Mouse (Mus musculus) urinary bladder, postnatal 0 days (tissue): ENCODE measurements around the gene Oxct2b. TPM values are rescaled to one million over a fixed set of nuclear protein-coding genes. Genes with fewer than 3 reads are reported as not detected.

Source experiments
- polyA plus RNA-seq: library from polyadenylated mRNA; unstranded; fragments of >200 nt; fragmentation: Nextera tagmentation; extraction: Ambion mirVana; gene quantifications from 2 replicates; pipeline ENCODE4 v1.2.1, GENCODE M21; 2015

Oxct2b gene
- polyA plus RNA-seq: 0.13 TPM in 1 of 2 replicates, not detected in the other

GRCm38 (mm10) chr4:123116011-123116410 is at the start of gene Oxct2b:
Gene Oxct2b (plus strand): TSS chr4:123116266.

DNA sequence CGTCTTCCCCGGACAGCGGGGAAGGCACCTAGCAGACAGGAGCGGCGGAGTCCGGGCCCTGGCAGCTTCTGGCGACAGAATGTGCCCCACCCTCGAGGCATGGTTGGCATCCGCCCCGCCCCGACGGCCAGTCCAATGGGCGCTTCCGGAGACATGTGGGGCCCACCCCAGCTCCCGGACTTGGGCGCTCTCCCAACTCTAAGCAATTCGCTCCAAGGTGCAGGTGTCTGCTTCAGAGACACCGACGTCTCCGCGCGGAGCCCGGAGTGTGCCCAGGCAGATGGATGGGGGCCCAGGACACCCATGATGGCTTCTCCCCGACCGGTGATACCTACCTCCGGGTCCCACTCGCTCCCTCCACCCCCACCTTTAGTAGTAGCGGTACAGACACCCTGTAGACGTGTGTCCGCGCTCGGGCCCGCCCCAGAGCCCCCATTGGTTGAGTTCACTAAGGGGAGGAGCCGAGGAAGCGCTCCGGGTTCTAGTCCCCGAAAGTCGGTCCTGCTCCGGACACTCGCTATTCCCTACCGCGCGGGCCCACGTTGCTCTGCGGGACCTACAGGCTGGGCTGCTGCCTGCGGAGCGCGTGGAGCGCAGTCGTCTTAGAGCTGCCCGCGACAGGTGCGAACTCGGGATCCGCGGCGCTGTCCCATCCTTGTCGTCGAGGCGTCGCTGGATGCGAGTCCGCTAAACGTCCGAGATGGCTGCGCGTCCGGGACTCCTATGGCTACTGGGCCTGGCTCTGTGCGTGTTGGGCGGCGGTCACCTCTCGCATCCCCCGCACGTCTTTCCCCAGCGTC is 11.2 kb upstream of the Oxct2b start, which contains the start of gene Bmp8b:
Gene Bmp8b, plus strand, starts transcription at position 515 of the 800 bp plus-strand sequence.

DNA sequence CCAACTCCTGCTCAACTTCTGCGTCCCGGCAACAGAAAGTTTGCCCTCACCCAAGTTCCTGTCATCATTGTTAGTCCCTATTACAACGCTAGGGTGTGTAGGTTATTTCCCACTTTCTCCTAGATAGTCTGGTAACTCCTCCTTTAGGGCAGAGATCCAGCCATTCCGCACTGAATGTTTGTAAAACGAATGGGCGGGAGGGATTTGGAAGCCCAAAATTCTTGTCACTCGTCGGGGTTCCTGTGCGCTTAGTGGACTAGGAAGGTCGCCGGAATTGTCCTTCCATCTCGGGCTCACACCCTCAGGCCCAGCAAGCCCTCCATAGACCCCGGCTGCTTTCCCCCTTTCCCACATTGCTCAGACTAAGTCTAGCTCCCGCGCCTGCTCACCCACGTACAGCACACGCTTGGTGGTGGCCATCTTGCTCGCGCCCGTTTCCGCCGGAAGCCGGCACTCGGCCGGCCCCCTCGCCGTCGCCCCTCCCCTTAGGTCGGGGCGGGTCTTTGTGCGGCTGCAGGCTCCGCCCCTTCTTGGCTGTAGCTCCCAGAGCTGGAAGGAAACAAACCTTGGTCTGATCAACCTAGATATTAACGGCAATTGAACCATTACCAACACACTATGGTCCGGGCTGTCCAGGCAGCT is 23.6 kb downstream of the Oxct2b start, which contains the start of gene Ppie:
Gene Ppie, minus strand, starts transcription at position 439 of the 642 bp plus-strand sequence.

Other genes starting within 250 kb of the Oxct2b start
- gene Cap1, start 230.2 kb upstream of the Oxct2b start, polyA plus RNA-seq: 126 and 136 TPM in 2 replicates
- 3.5 and 4.8 TPM in 2 replicates for gene Mfsd2a, start 155.1 kb upstream of the Oxct2b start, polyA plus RNA-seq
- 30.1 and 33.2 TPM in 2 replicates for gene Mycl, start 120.6 kb upstream of the Oxct2b start, polyA plus RNA-seq
- gene Trit1, start 99.7 kb upstream of the Oxct2b start, polyA plus RNA-seq: 13.2 and 13.5 TPM in 2 replicates
- 0.94 and 1.5 TPM in 2 replicates for gene Bmp8b, start 11.1 kb upstream of the Oxct2b start, polyA plus RNA-seq
- gene Ppie, start 23.7 kb downstream of the Oxct2b start, polyA plus RNA-seq: 51.4 and 54.7 TPM in 2 replicates
- 0.11 and 0.13 TPM in 2 replicates for gene Hpcal4, start 67.0 kb downstream of the Oxct2b start, polyA plus RNA-seq
- gene Nt5c1a, start 85.2 kb downstream of the Oxct2b start, polyA plus RNA-seq: not detected in 2 replicates
- gene Heyl, start 117.3 kb downstream of the Oxct2b start, polyA plus RNA-seq: 5.6 and 6.0 TPM in 2 replicates
- 18.0 and 22.8 TPM in 2 replicates for gene Pabpc4, start 146.1 kb downstream of the Oxct2b start, polyA plus RNA-seq
- gene Oxct2a, start 207.4 kb downstream of the Oxct2b start, polyA plus RNA-seq: not detected in 2 replicates
- gene Bmp8a, start 227.0 kb downstream of the Oxct2b start, polyA plus RNA-seq: 1.2 and 1.4 TPM in 2 replicates